Mouse (Mus musculus): ENCODE data around the gene Olfr558.

Gene Olfr558

GRCm38 (mm10) chr7:102701915-102702314, at the start of gene Olfr558:
Olfr558 (plus strand) TSS chr7:102702215.
- DNase-seq (ENCODE audit: low read depth), result no peak

- no peak for DNase-seq (ENCODE audit: low read depth)
These were observed 43.5 kb upstream of the Olfr558 start, which contains the start of gene Olfr555 for GRCm38 (mm10) chr7:102658523-102658922. Olfr555 (plus strand) TSS chr7:102658823.

- DNase-seq (ENCODE audit: low read depth), result no peak
These were observed 37.4 kb upstream of the Olfr558 start, which contains the start of gene Olfr556 for GRCm38 (mm10) chr7:102664599-102664998. Olfr556 (plus strand) TSS chr7:102664899.

GRCm38 (mm10) chr7:102665378-102665777, 36.6 kb upstream of the Olfr558 start:
- peak; percentile 59 for DNase-seq (ENCODE audit: low read depth)

- peak; percentile 40 for DNase-seq (ENCODE audit: low read depth)
These were observed 25.8 kb upstream of the Olfr558 start for GRCm38 (mm10) chr7:102676225-102676624.

- no peak for DNase-seq (ENCODE audit: low read depth)
These were observed 20.1 kb upstream of the Olfr558 start for GRCm38 (mm10) chr7:102681916-102682315.

- peak; percentile 92 for DNase-seq (ENCODE audit: low read depth)
These were observed 15.0 kb upstream of the Olfr558 start, which contains the start of gene Trim68 for GRCm38 (mm10) chr7:102686944-102687501. Trim68 (minus strand) TSS chr7:102687327.

GRCm38 (mm10) chr7:102695358-102696125, 6.5 kb upstream of the Olfr558 start, which contains the start of gene Olfr557:
Olfr557 (plus strand) TSS chr7:102695910.
- peak; percentile 66 for DNase-seq (ENCODE audit: low read depth)

- DNase-seq (ENCODE audit: low read depth), result no peak
These were observed 3.6 kb upstream of the Olfr558 start for GRCm38 (mm10) chr7:102698461-102698860.

- DNase-seq (ENCODE audit: low read depth), result no peak
These were observed 17.0 kb downstream of the Olfr558 start, which contains the start of gene Olfr33 for GRCm38 (mm10) chr7:102718970-102719369. Olfr33 (minus strand) TSS chr7:102719070.

- no peak for DNase-seq (ENCODE audit: low read depth)
These were observed 25.4 kb downstream of the Olfr558 start, which contains the start of gene Olfr559 for GRCm38 (mm10) chr7:102727391-102727790. Olfr559 (minus strand) TSS chr7:102727491.

GRCm38 (mm10) chr7:102733793-102734192, 31.8 kb downstream of the Olfr558 start:
- DNase-seq (ENCODE audit: low read depth), result no peak

GRCm38 (mm10) chr7:102737705-102738104, 35.7 kb downstream of the Olfr558 start:
- no peak for DNase-seq (ENCODE audit: low read depth)

GRCm38 (mm10) chr7:102752086-102752485, 50.1 kb downstream of the Olfr558 start:
- DNase-seq (ENCODE audit: low read depth), result peak; percentile 21

- no peak for DNase-seq (ENCODE audit: low read depth)
These were observed 57.3 kb downstream of the Olfr558 start, which contains the start of the genes Olfr560 and Olfr78 for GRCm38 (mm10) chr7:102759266-102759665. Olfr560 (minus strand) TSS chr7:102759366. Olfr78 (minus strand) TSS chr7:102759471.

Data from 416B (cell line).